Mouse (Mus musculus) cerebellum, adult 2 months (tissue): ENCODE results near the gene Nfic.

Experiments used
- CTCF ChIP-seq: fragments of 200-500 bp; IDR thresholded peaks from 2 replicates; pipeline ENCODE4 v1.5.1; 2011; ENCODE audit warnings: low read depth, mild to moderate bottlenecking, control low read depth, low read length, moderate library complexity, borderline replicate concordance; ENCODE audit not compliant: insufficient read depth
- POLR2A ChIP-seq: fragments of 200-500 bp; IDR thresholded peaks from 2 replicates; pipeline ENCODE4 v1.6.1; 2011; ENCODE audit warnings: low read length, control low read depth, borderline replicate concordance; ENCODE audit not compliant: insufficient read depth

GRCm38 (mm10) chr10:81383802-81384604 is 71.4 kb downstream of the Nfic start, which contains the start of the genes Dohh and Gm48551:
- TF ChIP-seq CTCF (no peak), POLR2A (peak; percentile 90)
